Mouse (Mus musculus) adrenal gland, postnatal 14 days (tissue): Measurements from ENCODE around the gene Plod1. TPM values are rescaled to one million over a fixed set of nuclear protein-coding genes. Genes with fewer than 3 reads are reported as not detected.

ENCODE experiments used
- DNase-seq: peaks from one replicate; pipeline ENCODE4 v3.0.0; 2021; ENCODE audit warnings: mixed read lengths
- long read RNA-seq, 2 experiments: library from polyadenylated mRNA; stranded (forward); transcript quantifications; one replicate each; pipeline ENCODE4 v2.0.0; 2021
- total RNA-seq: library from RNA; stranded (reverse); gene quantifications from 2 replicates; pipeline ENCODE4 v1.2.3, GENCODE M21; 2021

Plod1 gene
- 43.7 and 44.2 TPM in 2 replicates for total RNA-seq
- long read RNA-seq, experiment 1, transcript Plod1-201 (19 exons, 3,243 nt), result major isoform, 23 of 41 reads
- long read RNA-seq, experiment 1, partial matches to known transcripts, result 16 of 41 reads
- long read RNA-seq, experiment 1, other reads (novel, unspliced or antisense), result 1 of 41 reads
- long read RNA-seq, experiment 2, transcript Plod1-201 (19 exons, 3,243 nt), result major isoform, 17 of 25 reads
- long read RNA-seq, experiment 2, partial matches to known transcripts, result 6 of 25 reads
- long read RNA-seq, experiment 2, other reads (novel, unspliced or antisense), result 0 of 25 reads

DNA sequence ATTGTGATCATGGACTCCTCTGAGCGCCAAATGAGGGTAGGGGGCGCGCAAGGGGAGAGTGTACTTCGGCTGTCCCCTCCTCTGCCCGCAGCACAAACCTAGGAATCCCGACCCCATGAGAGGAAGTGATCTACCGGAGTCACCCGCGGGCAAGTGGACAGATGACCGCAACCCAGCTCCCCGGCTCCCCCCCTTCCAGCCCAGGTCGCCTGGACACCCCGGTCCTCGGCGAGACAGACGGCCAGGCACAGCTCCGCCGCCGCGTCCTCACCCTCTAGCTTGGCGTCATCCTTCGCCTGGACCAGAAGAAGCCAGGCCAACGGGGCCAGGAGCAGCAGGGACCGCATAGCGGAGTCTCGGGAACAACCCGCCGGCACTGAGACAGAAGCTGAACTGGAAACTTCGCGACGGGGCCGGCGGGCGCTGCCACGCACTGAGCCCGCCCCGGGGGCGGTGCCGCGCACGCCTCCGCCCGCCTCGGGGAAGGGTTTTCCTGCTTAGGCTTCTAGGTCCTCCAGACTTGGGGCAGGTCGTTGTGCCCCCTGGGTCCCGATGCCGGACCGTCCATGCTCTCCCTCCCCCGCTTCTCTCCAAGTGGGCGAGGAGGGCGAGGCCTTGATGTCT lies at the start of gene Plod1:
Gene Plod1, minus strand, starts transcription at position 437 of the 624 bp plus-strand sequence.
- DNase-seq, result peak; percentile 92

DNA sequence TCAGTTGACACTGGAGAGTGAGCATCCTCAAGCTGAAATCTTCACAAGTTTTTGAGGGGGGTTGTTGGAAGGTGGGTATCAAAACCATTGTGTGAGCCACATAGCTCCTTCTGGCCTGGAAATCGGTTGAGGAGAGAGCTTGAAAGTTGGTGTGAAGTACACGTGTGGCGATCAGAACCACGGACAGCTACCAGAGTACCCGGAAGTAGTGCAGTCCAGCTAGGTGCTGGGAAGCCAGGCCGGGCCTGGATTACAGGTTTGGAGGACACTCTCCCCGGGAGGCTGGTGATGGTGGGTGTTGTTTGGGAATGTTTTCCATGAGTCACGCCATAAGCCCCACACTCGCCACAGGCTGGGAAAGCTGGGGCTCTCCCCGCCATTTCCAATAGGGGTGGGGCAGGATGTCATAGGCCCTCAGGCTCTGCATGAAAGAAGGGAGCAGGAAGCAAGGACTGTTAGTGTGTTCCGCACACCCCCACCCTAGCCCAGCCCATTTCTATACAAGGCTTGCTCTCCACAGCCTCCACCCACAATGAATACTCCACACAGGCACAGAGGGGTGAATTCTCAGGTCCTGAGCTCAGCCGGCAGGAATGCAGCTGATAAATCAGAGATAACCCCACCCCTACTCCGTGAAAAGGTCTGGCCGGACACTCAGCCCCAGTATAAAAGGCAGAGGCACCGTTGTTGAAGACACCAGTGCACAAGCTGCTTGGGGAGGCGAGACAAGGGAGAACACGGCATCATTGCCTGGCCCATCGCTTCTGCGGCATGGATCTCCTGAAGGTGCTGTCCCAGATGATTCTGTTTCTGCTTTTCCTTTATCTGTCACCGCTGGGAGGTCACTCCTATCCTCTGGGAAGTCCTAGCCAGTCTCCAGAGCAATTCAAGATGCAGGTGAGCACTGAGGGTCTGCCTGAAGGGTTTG lies 48.9 kb upstream of the Plod1 start, which contains the start of gene Nppb:
Gene Nppb, plus strand, starts transcription at position 584 of the 928 bp plus-strand sequence.
- DNase-seq, result peak; percentile 76

DNA sequence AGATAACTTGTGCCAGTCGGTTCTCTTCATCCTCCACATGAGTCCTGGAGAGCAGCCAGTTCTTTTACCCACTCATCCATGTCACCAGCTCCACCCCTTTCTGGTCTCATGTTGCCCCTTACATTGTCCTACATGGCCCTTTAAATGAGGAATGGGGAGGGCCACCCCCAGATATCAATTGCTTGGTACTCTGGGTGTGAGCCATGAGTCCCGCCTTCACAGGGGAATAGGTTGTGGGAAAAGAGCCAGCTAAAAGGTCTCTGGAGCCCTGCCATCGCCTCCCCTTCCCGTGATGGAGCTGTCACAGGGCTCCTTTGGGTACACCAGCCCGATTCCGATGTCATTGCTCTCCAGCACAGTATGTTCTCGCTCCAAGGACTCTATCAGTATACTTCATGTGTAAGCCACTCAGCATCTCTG lies 42.9 kb upstream of the Plod1 start:
- DNase-seq, result no peak

GRCm38 (mm10) chr4:147978391-147978790 lies 41.8 kb upstream of the Plod1 start:
- DNase-seq, result peak; percentile 37

GRCm38 (mm10) chr4:147977726-147978125 lies 41.2 kb upstream of the Plod1 start:
- no peak for DNase-seq

DNA sequence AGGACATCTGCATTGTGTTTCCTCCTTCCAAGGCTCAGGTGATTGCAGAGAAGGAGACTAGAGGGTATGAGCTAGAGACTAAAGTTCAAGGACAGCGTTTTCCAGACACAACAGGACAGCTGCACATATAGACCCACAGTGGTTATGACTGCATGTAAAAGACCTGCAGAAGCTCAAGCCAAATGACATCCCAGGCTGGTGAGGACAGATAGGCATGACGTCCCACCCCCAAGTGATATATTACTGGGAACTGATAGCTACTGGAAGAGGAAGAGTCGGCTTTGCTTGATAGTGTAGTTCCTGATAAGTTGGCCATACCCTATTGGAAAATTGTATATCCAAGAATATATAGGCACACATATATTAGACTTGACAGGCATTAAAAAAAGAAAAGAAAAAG lies 39.7 kb upstream of the Plod1 start:
- no peak for DNase-seq

- no peak for DNase-seq
These were observed 32.8 kb upstream of the Plod1 start for GRCm38 (mm10) chr4:147969337-147969736.

DNA sequence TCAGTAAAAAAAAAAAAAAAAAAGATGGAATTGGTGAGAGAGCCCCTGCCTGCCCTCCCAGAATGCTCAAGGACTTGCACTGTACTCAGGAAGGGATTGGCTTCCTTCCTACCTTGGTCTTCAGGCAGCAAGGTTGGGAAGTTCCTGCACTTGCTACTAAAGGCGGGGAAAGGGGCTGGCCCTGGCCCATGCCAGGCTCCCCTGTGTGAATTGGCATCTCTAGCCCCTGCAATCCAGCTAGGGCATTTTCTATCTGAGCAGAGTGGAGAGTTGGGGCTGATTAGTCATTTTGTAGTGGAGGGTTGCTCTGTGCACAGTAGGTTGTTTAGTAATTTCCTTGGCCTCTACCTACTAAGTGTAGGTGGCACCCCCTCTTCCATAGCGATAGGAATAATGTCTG lies 32.2 kb upstream of the Plod1 start:
- DNase-seq, result no peak

GRCm38 (mm10) chr4:147965712-147966111 lies 29.1 kb upstream of the Plod1 start:
- DNase-seq, result no peak

DNA sequence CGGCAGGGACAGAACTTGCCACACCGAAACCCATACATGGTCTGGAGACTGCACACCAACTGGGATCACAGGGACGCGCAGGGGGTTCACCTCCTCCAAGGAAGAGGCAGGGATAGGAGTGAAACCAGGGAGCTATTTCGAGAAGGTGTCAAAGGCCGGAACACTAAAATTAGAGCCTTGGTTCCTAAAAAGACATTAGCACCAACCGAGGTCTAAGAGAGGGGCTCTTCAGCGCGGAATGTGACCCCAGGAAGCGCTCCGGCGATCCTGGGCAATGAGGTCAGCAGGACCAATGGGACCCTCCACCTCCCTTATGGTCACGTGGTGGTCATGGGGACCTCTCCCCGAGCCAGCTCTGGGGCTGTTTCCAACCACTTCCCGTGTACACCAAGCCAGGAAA lies 27.1 kb upstream of the Plod1 start:
- DNase-seq, result peak; percentile 2

- peak; percentile 3 for DNase-seq
These were observed 26.2 kb upstream of the Plod1 start for GRCm38 (mm10) chr4:147962781-147963180.

GRCm38 (mm10) chr4:147959881-147960831 lies 23.6 kb upstream of the Plod1 start:
- DNase-seq, result peak; percentile 87

- peak; percentile 52 for DNase-seq
These were observed 20.6 kb upstream of the Plod1 start for GRCm38 (mm10) chr4:147957141-147957540.

GRCm38 (mm10) chr4:147953590-147953989 lies 17.0 kb upstream of the Plod1 start:
- DNase-seq, result peak; percentile 39

DNA sequence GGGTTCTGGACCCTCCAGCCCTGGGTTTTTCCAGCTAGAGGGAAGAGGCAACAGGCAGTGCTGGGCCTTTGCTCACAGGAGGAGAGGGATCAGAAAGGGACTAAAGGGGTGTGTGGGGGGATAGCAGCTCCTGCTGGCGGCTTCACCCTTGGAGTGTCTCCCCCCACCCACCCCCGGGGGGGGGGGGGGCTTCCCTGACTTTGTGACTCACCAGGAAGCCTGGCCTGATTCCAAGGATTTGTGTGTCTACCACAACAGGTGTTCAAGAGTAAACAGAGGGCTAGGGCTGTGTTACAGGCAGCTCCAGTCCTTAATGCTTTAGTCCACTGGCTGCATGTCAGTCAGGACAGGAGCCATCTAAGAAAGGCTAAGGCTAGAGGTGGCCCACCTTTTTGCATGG lies 10.9 kb upstream of the Plod1 start:
- no peak for DNase-seq

GRCm38 (mm10) chr4:147943005-147943404 lies 6.4 kb upstream of the Plod1 start:
- no peak for DNase-seq

DNA sequence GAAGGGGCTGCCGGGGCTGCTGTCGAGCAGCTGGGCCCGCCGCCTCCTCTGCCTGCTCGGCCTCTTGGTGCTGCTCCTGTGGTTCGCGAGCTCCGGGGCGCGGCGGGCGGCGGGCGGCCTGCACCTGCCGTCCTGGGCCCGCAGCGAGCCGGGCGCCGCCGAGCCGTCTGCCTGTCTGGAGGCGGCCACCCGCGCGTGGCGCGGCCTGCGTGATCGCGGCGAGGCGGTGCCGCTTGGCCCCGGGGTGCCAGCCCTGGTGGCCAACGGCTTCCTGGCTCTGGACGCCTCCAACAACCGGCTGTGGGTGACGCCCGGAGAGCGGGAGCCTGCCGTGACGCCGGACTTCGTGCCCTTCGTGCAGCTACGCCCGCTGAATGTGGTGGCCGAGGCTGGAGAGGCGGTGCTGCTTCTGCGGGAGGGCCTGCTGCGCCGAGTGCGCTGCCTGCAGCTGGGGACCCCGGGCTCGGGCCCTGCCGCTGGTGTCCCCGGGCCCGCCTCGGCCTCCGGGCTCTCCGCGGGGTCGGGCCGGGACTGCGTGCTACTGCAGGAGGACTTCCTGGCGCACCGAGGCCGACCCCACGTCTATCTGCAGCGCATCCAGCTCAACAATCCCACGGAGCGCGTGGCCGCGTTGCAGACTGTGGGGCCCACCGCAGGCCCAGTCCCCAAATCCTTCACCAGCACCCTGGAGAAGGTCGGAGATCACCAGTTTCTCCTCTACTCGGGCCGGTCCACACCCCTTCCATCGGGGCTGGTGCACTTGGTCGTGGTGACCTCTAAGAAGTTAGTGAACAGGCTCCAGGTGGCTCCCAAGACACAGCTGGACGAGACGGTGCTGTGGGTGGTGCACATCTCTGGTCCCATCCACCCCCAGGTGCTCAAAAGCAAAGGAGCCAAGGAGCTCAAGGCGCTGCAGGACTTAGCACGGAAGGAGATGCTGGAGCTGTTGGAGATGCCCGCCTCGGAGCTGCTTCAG lies 4.8 kb upstream of the Plod1 start:
- DNase-seq, result peak; percentile 71

DNA sequence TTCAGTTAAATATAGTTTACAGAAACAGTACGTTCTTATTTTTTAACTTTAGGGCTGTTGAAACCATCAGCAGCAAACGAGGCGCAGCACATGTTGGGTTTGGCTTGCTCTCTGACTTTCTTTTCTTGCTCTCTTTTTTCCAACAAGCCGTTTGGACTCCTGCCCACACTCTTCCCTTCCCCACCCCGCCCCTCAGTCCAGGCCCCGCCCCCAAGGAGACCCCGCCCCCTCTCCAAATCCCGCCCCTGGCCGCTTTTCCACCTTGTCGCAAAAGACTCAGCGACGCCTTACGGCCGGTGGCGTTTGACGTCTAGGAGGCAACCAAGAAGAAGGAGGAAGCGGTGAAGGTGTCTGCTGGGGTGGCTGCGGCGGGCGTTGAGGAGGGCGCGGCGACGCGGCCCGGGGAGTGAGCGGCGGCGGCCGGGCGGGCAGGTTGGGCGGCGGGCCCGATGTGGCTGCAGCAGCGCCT lies 4.0 kb upstream of the Plod1 start, which contains the start of gene 2510039O18Rik:
Gene 2510039O18Rik, plus strand, starts transcription at position 320 of the 469 bp plus-strand sequence.
- DNase-seq, result peak; percentile 94

GRCm38 (mm10) chr4:147940111-147940510 lies 3.5 kb upstream of the Plod1 start:
- no peak for DNase-seq
